Mouse (Mus musculus) ovary, postnatal 36 days (tissue): ENCODE data around the gene Rarb.
A peak's percentile ranks its signal among the peaks of the same experiment; 100 is the strongest.
"Not testable (repeated sequence)": the region's sequence is repeated elsewhere in the genome, so short reads cannot be mapped to it uniquely, and the experiment has no call there.

ENCODE experiments used
- DNase-seq: peaks from one replicate; pipeline ENCODE4 v3.0.0; 2022; ENCODE audit warnings: low spot score, mixed read lengths

Gene Rarb

GRCm38 (mm10) chr14:16818602-16819250, at the start of gene Rarb:
Gene Rarb, minus strand, starts transcription at chr14:16819156.
- no peak for DNase-seq

- no peak for DNase-seq
Measured at GRCm38 (mm10) chr14:16842036-16842435, 23.1 kb upstream of the Rarb start.

- DNase-seq, result no peak
Measured at GRCm38 (mm10) chr14:16841597-16841989, 22.6 kb upstream of the Rarb start.

- DNase-seq, result peak; percentile 16
Measured at GRCm38 (mm10) chr14:16840951-16841596, 22.1 kb upstream of the Rarb start.

GRCm38 (mm10) chr14:16840135-16840534, 21.2 kb upstream of the Rarb start:
- DNase-seq, result no peak

GRCm38 (mm10) chr14:16815096-16815741, 3.7 kb downstream of the Rarb start:
- no peak for DNase-seq

GRCm38 (mm10) chr14:16806155-16806554, 12.8 kb downstream of the Rarb start:
- DNase-seq, result no peak

GRCm38 (mm10) chr14:16790161-16790560, 28.8 kb downstream of the Rarb start:
- DNase-seq, result no peak

- no peak for DNase-seq
Measured at GRCm38 (mm10) chr14:16781942-16782541, 36.9 kb downstream of the Rarb start.

GRCm38 (mm10) chr14:16776723-16777381, 42.1 kb downstream of the Rarb start:
- no peak for DNase-seq

GRCm38 (mm10) chr14:16772927-16773326, 46.0 kb downstream of the Rarb start:
- DNase-seq, result no peak

- DNase-seq, result no peak
Measured at GRCm38 (mm10) chr14:16765891-16766290, 53.1 kb downstream of the Rarb start.

- DNase-seq, result no peak
Measured at GRCm38 (mm10) chr14:16762773-16763172, 56.2 kb downstream of the Rarb start.

GRCm38 (mm10) chr14:16758773-16759434, 60.1 kb downstream of the Rarb start:
- no peak for DNase-seq

GRCm38 (mm10) chr14:16755601-16756000, 63.4 kb downstream of the Rarb start:
- DNase-seq, result not testable (repeated sequence)

- no peak for DNase-seq
Measured at GRCm38 (mm10) chr14:16752648-16753047, 66.3 kb downstream of the Rarb start.

- DNase-seq, result no peak
Measured at GRCm38 (mm10) chr14:16746982-16747578, 71.9 kb downstream of the Rarb start.

- no peak for DNase-seq
Measured at GRCm38 (mm10) chr14:16740982-16741739, 77.8 kb downstream of the Rarb start.

GRCm38 (mm10) chr14:16738538-16738937, 80.4 kb downstream of the Rarb start:
- no peak for DNase-seq

- DNase-seq, result no peak
Measured at GRCm38 (mm10) chr14:16737781-16738180, 81.2 kb downstream of the Rarb start.
